Mouse (Mus musculus) liver, embryonic 14.5 days (tissue): ENCODE results near the gene Myo18b.

Experiments used
- CTCF ChIP-seq: IDR thresholded peaks from 2 replicates; pipeline ENCODE4 v1.5.1; 2016; ENCODE audit warnings: antibody characterized with exemption, low read depth, control low read depth
- EP300 ChIP-seq: IDR thresholded peaks from 2 replicates; pipeline ENCODE4 v1.6.1; 2016; ENCODE audit warnings: antibody characterized with exemption, low read depth

DNA sequence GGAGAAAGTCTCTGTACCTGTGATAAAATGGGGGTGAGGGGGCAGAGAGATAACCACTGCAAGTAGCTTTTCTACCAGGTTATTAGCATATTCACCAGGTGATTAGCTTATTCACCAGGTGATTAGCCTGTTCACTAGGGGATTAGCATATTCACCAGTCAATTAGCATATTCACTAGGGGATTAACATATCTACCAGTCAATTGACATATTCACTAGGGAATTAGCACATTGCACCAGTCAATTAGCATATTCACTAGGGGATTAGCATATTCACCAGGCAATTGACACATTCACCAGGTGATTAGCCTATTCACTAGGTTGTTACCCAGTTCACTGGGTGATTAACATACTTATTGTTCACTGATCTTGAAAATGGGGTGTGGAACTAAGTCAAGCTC lies 186.3 kb downstream of the Myo18b start:
- TF ChIP-seq CTCF (no peak), EP300 (no peak)
